Mouse (Mus musculus) midbrain, embryonic 16.5 days (tissue): ENCODE measurements around the gene Ppp1r15a. TPM values are rescaled to one million over a fixed set of nuclear protein-coding genes. Genes with fewer than 3 reads are reported as not detected.

ENCODE experiments used
- ATAC-seq: fragments of 200-750 bp; cut with Nextera tagmentation; 2 replicates; pipeline ENCODE4 v1.8.0; 2017; ENCODE audit warnings: moderate TSS enrichment
- H3K27ac ChIP-seq: fragments of 300-500 bp; sonication (generic); 2 replicates; pipeline ENCODE4 v1.5.1; 2014; ENCODE audit warnings: mild to moderate bottlenecking, low read length, mixed read lengths
- H3K27me3 ChIP-seq: fragments of 300-500 bp; sonication (generic); 2 replicates; pipeline ENCODE4 v1.6.1; 2014; ENCODE audit warnings: low read depth, low read length, mixed read lengths; ENCODE audit not compliant: control insufficient read depth, insufficient read depth
- H3K36me3 ChIP-seq: fragments of 300-500 bp; sonication (generic); 2 replicates; pipeline ENCODE4 v1.6.1; 2014; ENCODE audit warnings: mild to moderate bottlenecking, low read length, moderate library complexity, mixed read lengths; ENCODE audit not compliant: control insufficient read depth, insufficient read depth
- H3K4me1 ChIP-seq: fragments of 300-500 bp; sonication (generic); 2 replicates; pipeline ENCODE4 v1.6.1; 2014; ENCODE audit warnings: mild to moderate bottlenecking, low read length, mixed read lengths; ENCODE audit not compliant: control insufficient read depth, insufficient read depth
- H3K4me2 ChIP-seq: fragments of 300-500 bp; sonication (generic); 2 replicates; pipeline ENCODE4 v1.6.1; 2014; ENCODE audit warnings: mild to moderate bottlenecking, low read length, mixed read lengths
- H3K4me3 ChIP-seq: fragments of 300-500 bp; sonication (generic); 2 replicates; pipeline ENCODE4 v1.5.1; 2014; ENCODE audit warnings: low read depth, mild to moderate bottlenecking, low read length, moderate library complexity, mixed read lengths
- H3K9ac ChIP-seq: fragments of 300-500 bp; sonication (generic); 2 replicates; pipeline ENCODE4 v1.6.1; 2014; ENCODE audit warnings: low read depth, low read length, mixed read lengths
- H3K9me3 ChIP-seq: fragments of 300-500 bp; sonication (generic); replicated peaks from 2 replicates; pipeline ENCODE4 v1.6.1; 2014; ENCODE audit warnings: mild to moderate bottlenecking, low read length, mixed read lengths; ENCODE audit not compliant: control insufficient read depth, poor library complexity, severe bottlenecking
- WGBS: fragments of 180-500 bp; shearing (Covaris S2); extraction: QIAGEN DNeasy Blood & Tissue Kit; methylation state at CpG from one replicate; pipeline ENCODE4 v1.1.7; 2014; 5-methylcytosine and 5-hydroxymethylcytosine counted together
- polyA plus RNA-seq: library from polyadenylated mRNA; unstranded; fragments of >200 nt; fragmentation: Nextera tagmentation; extraction: Ambion mirVana; gene quantifications from 2 replicates; pipeline ENCODE4 v1.2.1, GENCODE M21; 2015

Gene Ppp1r15a
- 10.5 and 13.9 TPM in 2 replicates for polyA plus RNA-seq

DNA sequence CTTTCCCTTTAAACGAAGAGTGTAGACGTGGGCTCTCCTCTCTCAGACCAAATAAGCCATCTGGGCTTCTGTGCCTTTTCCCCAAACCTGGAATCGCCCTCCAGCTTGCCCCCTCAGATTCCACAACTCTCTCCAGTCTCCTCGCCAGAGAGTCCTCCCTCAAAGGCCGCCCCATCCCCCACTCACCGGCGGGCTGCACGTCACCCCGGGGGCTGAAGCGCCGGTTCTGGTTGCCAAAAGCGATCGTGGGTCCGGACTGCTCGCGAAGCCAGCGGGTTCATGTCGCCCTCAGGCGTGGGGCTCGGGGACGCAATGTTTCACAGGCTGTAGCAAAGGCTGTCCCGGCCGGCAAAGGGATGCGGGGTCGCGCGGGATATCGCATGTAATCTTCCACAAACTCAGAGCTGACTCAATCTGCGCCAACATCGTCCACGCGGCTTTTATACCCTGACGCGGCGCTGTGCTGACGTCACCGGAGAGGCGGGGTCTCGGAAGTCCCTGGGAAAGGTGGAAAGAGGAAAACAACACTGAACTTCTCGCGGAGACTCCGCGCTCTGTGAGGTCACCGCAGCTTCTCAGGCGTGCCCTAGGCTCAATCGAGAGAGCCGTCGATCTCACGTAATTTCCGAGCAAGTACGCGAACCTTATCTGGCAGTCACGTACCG is at the start of gene Ppp1r15a, which contains the start of gene Plekha4:
Ppp1r15a (minus strand) TSS at position 460 of the 665 bp plus-strand sequence.
Plekha4 (plus strand) TSS at position 522 of the 665 bp plus-strand sequence.
- peak within 1 kb of the TSS; percentile 66 for H3K4me3 ChIP-seq
- H3K36me3 ChIP-seq, result no peaks in the 10 kb centered on the region
- H3K4me2 ChIP-seq, result peak within 1 kb of the TSS; percentile 84
- H3K9ac ChIP-seq, result peak within 1 kb of the TSS; percentile 78
- 0 out of 2 replicates have a peak, but pooled peaks cover 2% of the 10 kb centered on the region for H3K27me3 ChIP-seq
- H3K9me3 ChIP-seq, result no peaks in the 10 kb centered on the region
- ATAC-seq, result peak; percentile 67
- WGBS, result under 1% methylated on average over 54 of the region's 54 CpGs
- H3K27ac ChIP-seq, result peak within 1 kb of the TSS; percentile 66
- H3K4me1 ChIP-seq, result peaks cover 13% of the 10 kb centered on the region

DNA sequence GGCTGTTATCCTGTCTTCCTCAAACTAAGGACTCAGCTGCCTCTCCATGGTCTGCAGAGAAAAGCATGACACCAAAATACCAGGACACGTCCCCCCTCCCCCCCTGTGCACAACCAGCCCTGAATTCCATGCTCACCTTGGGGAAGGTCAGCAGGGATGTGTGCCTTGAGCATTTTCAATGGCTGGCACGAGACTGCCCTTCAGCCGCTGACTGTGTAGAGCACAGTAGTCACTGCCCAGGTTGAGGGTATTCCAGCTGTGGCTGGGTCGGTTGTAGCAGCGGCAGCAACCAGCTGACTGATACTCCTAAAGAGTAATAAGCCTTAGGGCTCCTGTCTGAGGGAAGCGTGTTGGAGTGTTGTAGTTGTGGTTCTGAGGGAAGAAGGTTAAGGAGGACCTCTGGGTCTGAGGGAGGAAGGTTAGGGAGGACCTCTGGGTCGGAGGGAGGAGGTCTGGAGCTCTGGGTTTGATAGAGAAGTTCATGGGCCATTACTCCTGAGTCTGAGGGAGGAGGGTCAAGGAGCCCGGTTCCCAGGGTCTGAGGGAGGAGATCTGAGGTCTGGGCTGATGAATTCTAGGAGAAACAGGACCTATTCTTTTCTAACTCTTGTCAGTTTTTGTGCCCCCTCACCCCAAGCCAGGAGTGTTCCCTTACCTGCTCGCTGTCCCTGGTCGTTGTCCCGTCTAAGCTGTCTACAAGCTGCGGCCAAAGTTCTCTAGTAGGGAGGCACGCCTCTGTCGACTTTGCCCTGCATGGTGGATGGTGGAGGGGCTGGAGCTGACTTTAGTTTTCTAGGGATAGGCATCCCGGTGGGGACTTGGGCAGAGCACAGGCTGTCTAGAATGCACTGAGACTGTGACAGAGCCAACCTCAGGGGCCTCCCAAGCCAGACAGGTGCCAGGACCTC is 48.7 kb upstream of the Ppp1r15a start:
- Histone ChIP-seq H3K27ac (no peak overlapping the region), H3K4me1 (peaks cover 13% of the 10 kb centered on the region), H3K4me3 (no peak overlapping the region), H3K4me2 (no peak overlapping the region), H3K36me3 (peaks cover 9% of the 10 kb centered on the region; the same call in 1 of the 2 replicates), H3K9ac (no peak overlapping the region), H3K27me3 (no peaks in the 10 kb centered on the region), H3K9me3 (no peaks in the 10 kb centered on the region)
- ATAC-seq, result no peak
- WGBS, result 85% methylated on average over 14 of the region's 15 CpGs

DNA sequence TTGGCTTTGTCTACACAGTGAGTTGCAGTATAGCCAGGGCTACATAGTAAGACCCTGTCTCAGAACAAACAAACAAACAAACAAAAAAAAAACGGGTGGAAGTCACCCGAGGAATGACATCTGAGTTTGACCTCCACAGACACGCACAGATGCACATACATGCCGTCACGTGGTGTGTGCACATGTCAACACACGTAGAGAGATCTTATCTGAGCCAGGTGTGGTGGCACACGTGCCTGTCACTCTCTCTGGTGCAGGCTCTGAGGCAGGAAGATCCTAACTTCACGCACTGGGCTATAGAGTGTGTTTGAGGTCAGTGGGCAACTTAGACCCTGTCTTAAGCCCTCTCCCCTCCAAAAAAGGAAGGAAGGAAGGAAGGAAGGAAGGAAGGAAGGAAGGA is 47.9 kb upstream of the Ppp1r15a start:
- WGBS, result 82% methylated on average over 8 of the region's 8 CpGs
- Histone ChIP-seq H3K9me3 (no peaks in the 10 kb centered on the region), H3K36me3 (peaks cover 9% of the 10 kb centered on the region; the same call in 1 of the 2 replicates), H3K9ac (no peak overlapping the region), H3K27ac (no peak overlapping the region), H3K27me3 (no peaks in the 10 kb centered on the region), H3K4me3 (no peak overlapping the region), H3K4me1 (peaks cover 14% of the 10 kb centered on the region), H3K4me2 (no peak overlapping the region)
- no peak for ATAC-seq

DNA sequence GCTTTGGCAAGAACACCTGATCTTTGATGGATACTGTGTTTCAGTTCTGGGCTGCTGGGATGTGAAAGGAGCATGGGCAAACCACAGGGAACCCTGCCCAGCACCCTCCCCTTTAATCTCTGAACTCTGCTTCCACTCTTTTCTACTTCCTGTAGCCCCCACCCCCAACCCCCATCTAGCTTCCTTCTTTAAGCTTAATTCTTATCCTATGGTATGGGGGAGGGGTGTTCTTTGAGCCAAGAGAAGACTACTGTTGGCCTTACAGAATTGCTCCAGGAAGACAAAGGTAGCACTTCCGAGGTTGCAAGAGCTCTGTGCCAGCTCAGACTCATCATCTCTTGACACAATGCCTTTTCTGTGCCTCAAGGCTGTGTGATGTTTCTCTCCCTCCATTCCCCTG is 45.9 kb upstream of the Ppp1r15a start:
- Histone ChIP-seq H3K4me1 (peaks cover 22% of the 10 kb centered on the region), H3K9me3 (no peaks in the 10 kb centered on the region), H3K27me3 (no peaks in the 10 kb centered on the region), H3K4me3 (no peak overlapping the region), H3K9ac (no peak overlapping the region), H3K4me2 (no peak overlapping the region), H3K27ac (no peak overlapping the region), H3K36me3 (peaks cover 6% of the 10 kb centered on the region; the same call in 1 of the 2 replicates)
- ATAC-seq, result no peak
- WGBS, result 47% methylated on average over 1 of the region's 1 CpGs

DNA sequence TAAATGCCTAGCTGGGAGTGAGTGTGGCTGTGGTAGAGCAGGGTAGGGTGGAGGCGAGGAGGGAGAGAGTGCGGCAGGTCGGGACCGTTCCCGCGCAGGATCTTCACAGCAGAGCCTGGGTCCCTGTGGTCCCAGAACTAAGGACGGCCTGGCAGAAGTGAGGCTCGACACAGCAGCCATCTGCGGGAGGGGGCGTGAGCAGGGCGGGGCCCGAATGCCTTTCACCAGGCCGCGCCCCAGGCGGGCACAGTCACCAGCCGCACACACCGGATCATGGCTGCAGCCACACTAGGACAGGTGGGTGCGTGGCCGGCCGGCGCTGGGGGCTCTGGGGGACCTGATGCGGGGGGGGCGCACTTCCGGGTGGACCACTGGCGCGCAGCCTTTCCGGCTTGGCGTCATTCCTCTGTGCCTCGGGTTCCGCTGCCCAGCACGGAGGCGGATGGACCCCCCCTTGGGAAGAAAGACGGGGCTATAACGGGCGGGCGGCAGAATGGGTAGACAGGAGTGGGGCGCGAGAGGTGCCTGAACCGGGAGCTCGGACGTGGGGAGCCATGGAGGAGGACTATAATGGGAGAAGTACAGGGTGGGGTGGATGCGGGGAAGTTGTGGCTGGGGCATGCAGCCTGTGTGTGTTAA is 44.2 kb upstream of the Ppp1r15a start, which contains the start of gene Bcat2:
Bcat2 (plus strand) TSS at position 51 of the 639 bp plus-strand sequence.
- H3K9me3 ChIP-seq, result no peaks in the 10 kb centered on the region
- H3K27me3 ChIP-seq, result no peaks in the 10 kb centered on the region
- peaks cover 22% of the 10 kb centered on the region for H3K4me1 ChIP-seq
- H3K36me3 ChIP-seq, result no peaks in the 10 kb centered on the region
- peak within 1 kb of the TSS; percentile 93 for H3K9ac ChIP-seq
- peak within 1 kb of the TSS; percentile 76 for H3K4me2 ChIP-seq
- ATAC-seq, result peak; percentile 78
- under 1% methylated on average over 35 of the region's 42 CpGs for WGBS
- peak within 1 kb of the TSS; percentile 88 for H3K27ac ChIP-seq
- H3K4me3 ChIP-seq, result peak within 1 kb of the TSS; percentile 78

DNA sequence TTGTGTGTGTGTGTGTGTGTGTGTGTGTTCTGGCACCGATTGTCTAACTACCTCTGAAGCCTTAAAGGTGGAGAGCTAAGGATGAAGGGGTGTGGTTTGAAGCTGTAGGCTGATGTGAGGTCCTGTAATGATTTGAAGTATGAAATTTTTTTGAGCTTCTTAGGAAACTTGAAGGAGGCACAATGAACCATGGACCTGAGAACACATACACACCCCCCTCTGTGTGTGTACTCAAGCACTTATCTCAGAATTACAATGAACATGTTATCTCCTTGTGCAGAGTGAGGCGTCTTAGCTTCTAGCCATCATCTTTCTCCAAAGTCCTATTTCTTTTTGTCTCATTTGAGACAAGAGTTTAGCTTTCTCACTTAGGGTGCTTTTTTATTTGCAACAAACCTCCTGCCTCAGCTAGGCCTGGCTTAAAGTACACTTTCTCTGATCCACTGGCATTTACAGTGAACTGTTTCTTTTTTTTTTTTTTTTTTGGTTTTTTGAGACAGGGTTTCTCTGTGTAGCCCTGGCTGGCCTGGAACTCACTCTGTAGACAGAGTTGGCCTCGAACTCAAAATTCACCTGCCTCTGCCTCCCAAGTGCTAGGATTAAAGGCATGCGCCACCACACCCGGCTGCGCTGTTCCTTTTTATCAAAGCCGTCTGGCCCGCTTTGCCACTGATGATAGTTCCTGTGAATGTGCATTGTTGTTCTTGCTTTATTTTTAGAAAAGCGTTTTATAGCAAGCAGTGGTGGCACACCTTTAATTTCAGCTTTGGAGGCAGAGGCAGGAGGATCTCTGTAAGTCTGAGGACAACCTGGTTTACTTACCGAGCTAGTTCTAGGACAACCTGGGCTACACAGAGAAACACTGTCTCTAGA is 42.8 kb upstream of the Ppp1r15a start:
- peak overlapping the region; percentile 85 for H3K4me2 ChIP-seq
- no peaks in the 10 kb centered on the region for H3K36me3 ChIP-seq
- no peak for ATAC-seq
- H3K4me1 ChIP-seq, result peaks cover 22% of the 10 kb centered on the region
- no peaks in the 10 kb centered on the region for H3K9me3 ChIP-seq
- peak overlapping the region; percentile 48 for H3K4me3 ChIP-seq
- no peaks in the 10 kb centered on the region for H3K27me3 ChIP-seq
- 0 out of 2 replicates have a peak overlapping the region, but pooled peaks have one; percentile 52 for H3K9ac ChIP-seq
- H3K27ac ChIP-seq, result peak overlapping the region; percentile 34
- 80% methylated on average over 10 of the region's 10 CpGs for WGBS

DNA sequence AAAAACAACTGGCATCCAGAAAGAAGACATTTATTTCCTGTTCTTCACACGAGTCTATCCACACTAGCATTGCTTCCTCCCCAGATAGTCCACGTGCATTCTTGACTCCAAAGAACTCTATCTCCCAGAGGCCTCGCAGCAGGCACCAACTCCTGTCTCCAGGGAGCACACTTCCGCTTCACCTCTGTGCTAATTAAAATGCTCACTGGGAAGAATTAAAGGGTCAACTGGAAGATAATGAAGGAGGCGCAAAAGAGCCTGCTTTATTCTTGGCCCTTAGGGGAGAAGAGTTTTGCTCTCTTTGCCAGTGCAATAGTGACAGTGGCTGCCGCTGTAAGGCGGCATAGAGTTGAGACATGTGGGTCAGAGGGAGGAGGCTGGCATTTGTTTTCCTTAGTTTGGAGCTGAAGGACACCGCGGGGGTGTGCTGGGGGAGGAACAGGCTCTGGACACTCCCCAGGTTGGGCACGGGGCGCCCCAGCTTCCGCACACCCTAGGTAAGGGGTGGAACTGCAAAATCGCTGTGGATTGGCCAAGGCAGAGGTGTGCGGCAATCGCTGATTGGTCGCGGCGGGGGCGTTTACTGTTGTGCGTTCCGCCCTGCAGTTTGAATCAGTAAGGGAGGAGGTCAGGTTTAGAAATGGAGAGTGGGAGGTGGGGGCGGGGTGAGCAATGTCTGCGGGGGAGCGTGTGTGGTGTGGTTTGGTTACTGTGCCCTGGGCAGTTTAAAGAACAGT is 41.9 kb upstream of the Ppp1r15a start:
- Histone ChIP-seq H3K4me2 (peak overlapping the region; percentile 85), H3K4me3 (peak overlapping the region; percentile 48), H3K36me3 (no peaks in the 10 kb centered on the region), H3K9ac (peak overlapping the region; percentile 52), H3K27ac (peak overlapping the region; percentile 34), H3K27me3 (no peaks in the 10 kb centered on the region), H3K9me3 (no peaks in the 10 kb centered on the region), H3K4me1 (peaks cover 22% of the 10 kb centered on the region)
- under 1% methylated on average over 24 of the region's 24 CpGs for WGBS
- peak; percentile 92 for ATAC-seq
